Mouse (Mus musculus): ENCODE measurements at regions not wholly inside any gene's neighbourhood (a gene's known extent, or its start where the extent isn't known, plus 50 kb on each side); places are given as distances from the start of the nearest gene placed in this dataset.

DNA sequence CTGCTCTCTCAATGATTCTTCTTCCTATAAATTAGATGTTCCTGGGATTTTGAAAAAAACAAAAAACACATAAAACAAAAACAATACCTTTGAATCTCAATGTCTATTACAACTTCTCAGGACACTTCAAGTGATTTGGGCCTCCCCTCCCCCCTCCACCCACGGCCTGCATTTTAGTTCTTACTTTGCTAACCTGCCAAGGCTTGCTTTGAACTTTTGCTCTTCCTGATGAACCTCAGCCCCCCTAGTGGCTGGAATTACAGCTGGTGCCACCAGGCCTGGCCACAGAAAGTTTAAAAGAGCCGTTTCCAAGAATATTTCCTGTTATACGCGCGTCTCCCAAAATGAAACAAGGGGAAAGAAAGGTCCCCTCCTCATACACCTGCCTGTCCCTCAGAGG, 253.4 kb downstream of the Ajap1 start:
- no peak for DNase-seq (ENCODE audit: extremely low read depth, insufficient read length, low spot score)

DNA sequence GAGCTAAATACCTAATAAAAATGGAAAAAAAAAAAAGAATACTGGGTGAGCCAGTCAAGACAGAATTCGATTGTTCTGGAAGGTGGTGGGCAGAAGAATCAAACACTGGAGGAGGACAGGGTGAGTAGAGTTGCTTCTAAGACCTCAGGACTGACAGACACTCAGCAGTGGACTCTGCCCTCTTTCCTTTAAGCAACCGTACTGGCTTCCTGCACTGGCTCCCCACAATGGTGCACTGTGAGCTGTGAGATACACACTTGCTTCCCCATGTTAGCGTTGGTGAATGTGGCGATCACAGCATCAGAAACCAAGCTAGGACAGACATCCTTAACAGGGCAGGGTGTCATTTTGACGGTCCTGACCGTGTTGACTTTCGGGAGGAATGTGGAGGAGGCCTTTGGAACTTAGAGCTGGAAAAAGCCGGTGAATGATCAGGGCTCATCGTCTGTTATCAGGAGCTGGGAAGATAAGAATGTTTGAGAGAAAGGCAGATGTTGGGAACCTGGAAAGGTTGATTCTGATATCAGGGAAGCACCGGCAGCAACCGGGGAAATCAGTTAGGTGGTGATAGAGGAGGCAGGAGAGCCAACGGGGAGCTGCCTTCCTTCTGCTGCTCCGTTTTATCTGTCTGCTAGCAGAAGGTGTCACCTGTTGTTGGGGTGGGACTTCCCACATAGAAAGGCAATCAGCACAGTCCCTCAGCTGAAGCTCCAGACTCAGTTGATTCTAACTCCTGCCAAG, 254.8 kb downstream of the Ajap1 start:
- DNase-seq (ENCODE audit: extremely low read depth, insufficient read length, low spot score): no peak

DNA sequence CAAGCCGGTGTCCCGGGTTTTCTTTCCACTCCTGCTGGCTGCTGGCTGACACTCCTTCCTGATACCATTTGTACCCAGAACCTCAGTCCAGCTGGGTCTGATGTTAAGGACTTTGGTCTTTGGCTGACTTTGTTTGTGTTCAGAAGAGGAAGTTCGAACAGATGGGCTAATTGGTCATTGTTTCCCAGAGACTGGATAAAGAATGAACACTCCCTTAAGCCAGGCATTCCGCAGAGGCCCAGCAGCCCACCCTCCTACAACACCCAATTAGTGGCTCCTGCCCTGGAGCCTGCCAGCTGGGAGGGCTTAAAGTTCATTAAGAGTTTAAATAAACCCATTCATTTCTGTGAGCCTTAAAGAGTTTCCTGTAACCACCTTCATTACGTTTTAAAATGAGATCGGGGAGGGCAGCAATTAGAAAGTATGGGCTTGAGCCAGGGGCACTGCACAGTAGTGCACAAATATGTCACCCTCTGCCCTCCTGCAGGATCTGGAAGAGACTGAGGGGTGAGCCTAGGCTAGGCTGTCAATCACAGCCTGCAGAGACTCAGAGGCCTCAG, 257.9 kb downstream of the Ajap1 start:
- DNase-seq (ENCODE audit: extremely low read depth, insufficient read length, low spot score): no peak

DNA sequence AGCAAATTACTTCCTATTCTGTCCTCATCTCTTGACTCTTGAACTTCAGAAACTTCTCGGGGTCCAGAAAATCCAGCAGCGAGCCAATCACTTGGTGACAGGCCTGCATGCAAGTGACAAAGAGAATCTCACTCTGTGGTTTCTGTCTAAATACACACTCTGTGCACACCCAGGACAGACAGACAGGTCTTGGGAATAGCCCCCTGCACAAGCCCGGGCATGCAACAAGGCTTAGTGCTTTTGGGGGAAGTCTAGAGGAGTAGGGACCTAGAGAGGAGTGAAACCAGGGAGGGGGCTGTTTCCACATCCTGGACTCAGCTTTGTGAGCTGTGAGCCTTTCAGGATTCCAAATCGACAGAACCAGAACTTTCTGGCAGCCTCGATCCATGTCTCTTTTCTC, 259.6 kb downstream of the Ajap1 start:
- DNase-seq (ENCODE audit: extremely low read depth, insufficient read length, low spot score): no peak

DNA sequence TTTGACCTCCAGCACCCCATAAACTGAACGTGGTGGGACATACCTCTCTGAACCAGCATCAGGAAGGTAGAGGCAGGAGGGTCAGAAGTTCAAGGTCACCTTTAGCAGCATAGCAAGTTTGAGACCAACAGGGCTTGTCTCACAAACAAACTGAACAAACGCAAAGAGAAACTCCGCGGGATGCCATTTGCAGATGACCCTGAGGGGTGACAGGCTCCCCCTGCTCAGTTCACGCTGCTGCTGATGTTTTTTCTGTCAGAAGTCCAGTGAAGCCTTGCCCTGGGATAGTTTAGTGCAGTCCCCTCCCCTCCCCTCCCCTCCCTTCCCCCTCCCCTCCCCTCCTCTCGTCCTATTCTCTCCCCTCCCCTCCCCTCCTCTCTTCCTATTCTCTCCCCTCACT, 262.1 kb downstream of the Ajap1 start:
- DNase-seq (ENCODE audit: extremely low read depth, insufficient read length, low spot score): no peak

DNA sequence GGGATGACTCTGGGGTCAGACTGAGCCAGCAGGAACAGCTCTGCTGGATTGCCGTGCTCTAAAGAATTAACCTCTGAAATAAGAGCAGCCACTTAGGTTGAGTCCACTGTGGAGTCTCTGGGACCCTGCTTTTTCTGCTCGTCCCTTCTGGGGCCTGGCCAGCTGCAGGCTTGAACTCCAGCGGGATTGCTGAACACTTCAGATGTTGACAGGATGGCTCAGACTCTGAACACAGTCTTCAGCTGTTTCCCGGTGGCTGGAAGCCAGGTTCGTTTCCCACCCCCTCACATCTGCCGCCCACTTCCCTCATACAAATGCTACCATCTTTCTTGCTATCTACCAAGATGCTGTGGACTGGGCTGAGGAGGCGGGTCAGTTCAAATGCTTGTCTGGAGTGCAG, 262.5 kb downstream of the Ajap1 start:
- no peak for DNase-seq (ENCODE audit: extremely low read depth, insufficient read length, low spot score)

DNA sequence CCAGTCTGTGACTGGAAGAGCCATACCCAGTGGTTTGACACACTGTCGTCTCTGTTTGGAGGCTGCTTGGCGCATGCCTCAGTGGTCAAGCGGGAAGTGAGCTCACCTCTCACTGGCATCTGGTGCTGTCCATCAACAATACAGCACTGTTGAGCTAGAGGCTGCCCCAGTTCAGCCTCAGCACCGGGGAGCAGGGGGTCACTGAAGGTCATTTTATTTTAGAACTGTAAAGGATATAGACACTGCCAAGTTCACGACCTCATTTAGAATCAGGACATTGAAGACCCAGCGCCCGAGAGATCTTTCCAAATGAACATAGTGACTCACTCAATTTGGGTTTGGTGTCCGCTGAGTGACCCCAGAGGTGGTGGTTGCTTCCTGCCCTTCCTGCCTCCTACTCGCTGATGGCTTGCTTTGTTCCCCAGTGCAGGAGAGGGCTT, 265.1 kb downstream of the Ajap1 start:
- no peak for DNase-seq (ENCODE audit: extremely low read depth, insufficient read length, low spot score)

DNA sequence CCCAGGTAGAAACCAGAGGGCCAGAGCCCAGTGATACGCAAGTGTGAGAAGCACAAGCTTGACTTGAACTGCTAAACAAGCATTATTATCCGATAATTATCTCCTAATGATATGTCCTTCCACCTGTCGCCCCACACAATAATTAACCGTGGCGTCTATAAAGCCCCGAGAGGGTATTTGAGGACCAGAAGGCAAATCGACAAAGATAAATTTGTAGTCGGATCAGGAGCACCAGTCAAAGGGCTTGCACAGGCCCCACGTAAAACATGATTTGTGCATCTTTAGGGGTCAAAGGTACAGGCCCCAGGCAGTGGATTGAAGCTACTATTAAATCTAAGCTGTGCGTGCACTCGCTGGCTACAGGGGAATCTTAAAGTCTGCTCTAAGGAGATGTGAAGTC, 270.5 kb downstream of the Ajap1 start:
- no peak for DNase-seq (ENCODE audit: extremely low read depth, insufficient read length, low spot score)

DNA sequence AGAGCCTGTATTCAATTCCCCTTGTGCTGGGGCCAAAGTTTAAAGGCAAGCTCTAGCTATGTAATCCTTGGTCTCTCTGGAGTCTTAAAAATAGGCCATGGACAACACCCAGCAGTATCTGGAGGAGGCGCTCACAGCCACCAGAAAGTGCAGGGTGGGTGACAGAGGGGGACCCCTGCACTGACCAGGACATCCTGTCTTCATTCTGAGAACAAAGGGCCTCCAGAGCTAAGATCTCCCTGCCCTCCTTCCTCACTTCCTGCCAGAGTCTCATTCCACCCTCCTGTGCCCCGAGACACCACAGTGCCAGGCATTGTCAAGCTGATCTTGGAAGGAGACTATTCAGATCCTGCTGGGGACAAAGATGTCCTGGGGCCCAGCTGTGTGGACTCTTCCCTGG, 273.8 kb downstream of the Ajap1 start:
- no peak for DNase-seq (ENCODE audit: extremely low read depth, insufficient read length, low spot score)

DNA sequence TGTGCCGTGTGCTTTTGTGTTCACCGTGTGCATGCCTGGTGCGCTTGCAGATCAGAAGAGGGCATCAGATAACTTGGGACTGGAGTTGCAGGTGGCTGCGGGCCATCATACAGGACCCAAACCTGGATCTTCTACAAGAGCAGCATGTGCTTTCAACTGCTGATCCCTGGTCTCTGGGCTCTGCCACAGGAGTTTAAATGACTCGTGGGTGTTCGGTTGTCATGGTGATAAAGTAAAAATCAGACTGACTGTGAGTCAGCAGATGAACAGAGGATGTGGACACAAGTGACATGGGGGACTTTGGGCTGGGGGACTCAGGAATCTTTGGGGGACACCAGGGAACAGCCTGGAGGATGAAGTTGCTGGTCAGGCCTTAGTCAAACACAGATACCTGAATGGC, 274.4 kb downstream of the Ajap1 start:
- DNase-seq (ENCODE audit: extremely low read depth, insufficient read length, low spot score): no peak

DNA sequence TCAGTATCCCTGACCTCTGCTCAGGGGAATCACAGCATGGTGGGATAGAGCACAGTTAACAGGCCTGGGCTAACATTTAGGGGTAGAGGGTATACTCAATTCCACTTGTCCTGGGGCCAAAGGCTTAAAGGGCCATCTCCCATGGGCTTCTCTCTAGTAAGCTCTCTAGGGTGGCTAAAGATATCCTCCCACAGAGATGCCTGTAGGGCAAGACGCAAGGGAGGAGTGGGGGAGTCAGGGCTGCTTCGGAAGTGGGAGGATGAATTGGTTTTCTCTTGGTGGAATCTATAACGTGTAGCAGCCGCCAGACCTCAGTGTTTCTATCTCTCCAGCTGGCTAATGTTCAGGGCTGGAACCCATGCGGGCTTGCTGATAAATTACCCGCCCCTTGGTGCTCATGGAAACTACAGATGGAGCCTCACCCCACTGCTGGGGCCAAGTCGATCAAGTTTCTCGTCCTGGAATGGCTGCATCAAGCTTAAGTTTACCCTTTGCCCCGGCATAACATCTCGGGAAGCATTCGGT, 275.0 kb downstream of the Ajap1 start:
- DNase-seq (ENCODE audit: extremely low read depth, insufficient read length, low spot score): no peak

DNA sequence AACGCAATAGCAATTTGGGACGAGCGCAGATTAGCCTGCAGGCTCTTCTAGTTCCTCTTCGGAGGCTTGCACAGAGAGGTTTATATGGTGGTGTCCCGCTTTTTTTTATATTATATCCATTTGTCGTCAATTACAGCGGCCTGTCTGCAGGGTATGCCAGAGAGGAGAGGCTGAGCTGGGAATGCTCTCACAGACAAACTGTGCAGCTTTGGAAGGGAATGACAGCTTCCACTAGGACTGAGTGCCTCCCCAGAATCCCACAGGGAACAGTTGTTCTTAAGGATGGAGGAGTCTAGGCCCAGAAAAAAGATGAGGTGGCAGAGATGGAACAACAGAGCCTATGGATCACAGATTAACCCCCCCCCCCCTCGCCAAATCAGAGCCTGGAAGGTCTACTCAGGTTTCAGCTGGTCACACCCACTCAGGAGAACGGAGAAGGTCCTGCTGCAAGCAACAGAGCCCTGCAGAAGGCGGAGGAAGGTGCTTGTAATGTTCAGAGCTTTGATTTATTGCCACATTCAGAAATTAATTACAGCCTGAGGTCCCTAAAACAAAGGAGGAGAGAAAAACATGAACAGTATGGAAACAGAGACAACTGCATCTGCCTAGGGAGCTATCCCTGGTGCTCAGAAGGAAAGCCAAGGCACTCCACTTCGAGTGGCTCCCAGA, 275.7 kb downstream of the Ajap1 start:
- DNase-seq (ENCODE audit: extremely low read depth, insufficient read length, low spot score): no peak

DNA sequence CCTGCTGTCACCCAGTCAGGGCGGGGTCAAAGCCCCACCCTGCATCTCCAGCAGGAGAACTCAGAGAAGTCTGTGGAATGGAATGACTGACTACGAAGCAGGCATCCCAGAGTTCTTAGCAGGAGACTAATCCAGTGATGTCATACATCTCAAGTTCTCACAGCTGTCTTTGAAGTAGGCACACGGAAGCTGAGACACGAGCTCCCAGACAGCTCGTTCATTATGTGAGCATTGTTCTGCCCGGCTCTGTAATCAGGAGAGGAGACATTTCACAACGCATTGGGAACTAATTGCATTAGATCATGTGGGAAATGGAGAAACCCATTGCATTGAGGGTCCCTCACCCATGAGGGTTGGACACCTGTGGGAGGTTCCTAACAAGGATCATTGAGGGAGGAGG, 277.8 kb downstream of the Ajap1 start:
- DNase-seq (ENCODE audit: extremely low read depth, insufficient read length, low spot score): no peak

DNA sequence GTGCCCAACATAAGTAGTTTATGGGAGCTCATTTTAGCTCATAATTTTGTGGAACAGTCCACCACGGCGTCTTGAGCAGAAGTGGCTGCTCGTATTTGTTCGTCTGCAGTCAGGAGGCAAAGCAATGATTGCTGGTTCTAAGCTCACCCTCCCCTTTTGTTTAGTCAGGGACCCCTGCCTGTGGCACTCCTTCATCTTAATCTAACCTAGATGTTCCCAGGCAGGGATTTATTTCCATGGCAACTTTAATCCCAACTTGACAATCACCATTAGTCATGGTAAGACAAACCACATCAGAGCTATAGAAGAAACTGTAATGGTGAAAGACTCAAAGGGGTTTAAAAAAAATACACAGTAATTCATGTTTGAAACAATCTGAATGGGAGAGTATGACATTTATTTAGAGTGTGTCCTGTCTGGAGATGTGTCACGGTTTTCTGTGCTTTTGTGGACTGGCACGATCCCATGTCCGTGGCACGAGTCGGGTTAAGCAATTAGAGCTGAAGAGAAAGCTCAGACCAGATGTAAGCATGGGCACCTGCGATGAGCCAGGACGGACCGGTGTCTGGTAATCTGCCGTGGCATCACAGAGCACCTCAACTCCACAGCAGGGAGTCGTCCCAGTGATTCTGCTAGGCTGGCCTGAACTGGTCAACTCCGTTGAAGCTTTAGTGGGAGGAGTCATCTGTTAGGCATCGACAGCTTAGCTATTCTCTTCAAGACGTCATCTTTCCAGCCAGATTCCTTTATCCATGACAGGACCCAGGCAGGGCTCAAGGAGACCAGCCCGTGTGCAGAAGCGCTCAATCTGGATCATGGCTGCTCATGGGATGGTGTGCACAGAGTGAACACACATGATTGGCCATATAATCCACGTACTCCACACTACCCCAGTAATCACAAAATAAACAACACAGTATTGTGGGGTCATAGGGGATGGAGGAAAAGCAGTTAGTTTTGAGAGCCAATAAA, 281.5 kb downstream of the Ajap1 start:
- DNase-seq (ENCODE audit: extremely low read depth, insufficient read length, low spot score): no peak

DNA sequence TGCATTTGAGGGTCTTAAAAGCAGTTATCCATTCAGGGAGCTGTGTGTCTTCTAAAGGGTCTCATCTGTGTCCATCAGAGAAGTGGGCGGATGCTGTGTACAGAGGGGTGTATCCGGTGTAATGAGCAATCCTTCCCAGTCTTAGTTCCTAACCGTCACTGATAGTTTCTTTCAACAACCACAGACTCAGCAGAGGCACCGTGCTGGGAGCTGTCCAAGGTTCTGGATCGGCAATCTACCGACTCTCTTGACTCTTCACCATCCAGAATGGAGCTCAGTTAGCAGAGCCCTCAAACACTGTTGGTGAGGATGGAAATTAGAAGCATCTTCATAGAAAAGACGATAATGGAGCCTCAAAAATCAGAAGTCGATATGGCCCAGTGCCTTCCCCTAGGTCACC, 293.1 kb downstream of the Ajap1 start:
- no peak for DNase-seq (ENCODE audit: extremely low read depth, insufficient read length, low spot score)

DNA sequence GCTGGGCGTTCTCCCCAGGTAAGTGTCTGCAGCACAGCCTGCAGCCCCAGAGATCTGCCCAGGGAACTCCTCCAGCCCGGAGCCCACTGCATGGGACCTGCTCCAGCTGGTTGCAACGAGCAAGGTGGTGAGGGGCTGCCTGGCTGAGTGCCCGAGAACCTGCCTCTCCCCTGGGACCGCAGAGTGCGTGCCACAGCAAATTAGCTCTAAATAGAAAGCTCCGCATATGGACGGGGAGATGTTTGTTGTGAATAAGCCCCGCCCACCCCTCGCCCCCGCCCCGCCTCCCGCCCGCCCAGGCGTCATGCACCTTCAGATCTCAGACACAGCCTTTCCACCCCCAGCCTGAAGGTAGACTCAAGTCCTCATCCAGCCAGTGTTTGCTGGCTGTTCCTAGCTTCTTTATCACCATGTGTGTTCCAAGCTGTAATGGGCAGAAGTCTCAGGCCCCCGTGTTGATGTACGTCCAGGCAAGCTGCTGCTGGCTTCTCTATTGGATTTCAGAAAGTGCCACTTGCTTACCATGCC, 294.0 kb downstream of the Ajap1 start:
- no peak for DNase-seq (ENCODE audit: extremely low read depth, insufficient read length, low spot score)

DNA sequence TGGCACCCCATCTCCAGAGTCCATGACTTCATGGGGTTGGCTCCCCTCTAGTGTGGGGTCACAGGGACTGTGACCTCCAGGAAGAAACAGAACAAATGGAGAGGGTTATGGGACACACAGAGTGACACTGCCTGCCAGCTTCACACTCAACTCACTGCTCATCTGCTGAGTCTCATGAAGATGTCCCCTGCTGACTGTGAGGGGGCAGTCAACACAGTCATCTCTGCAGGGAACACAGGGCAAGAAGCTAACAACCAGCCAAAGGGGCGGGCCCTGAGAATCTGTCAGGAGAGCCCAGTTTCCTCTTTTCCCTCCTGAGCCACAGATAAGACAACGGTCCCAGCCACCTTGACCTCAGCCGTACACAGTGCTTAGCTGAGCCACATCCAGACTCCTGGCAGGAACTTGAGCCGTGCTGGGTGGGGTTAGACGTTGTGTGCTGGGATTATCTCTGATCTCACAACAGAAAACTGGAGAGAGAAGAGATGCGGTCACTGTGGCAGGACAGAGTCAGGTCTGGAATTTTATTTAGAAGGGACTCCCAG, 294.6 kb downstream of the Ajap1 start:
- DNase-seq (ENCODE audit: extremely low read depth, insufficient read length, low spot score): no peak

DNA sequence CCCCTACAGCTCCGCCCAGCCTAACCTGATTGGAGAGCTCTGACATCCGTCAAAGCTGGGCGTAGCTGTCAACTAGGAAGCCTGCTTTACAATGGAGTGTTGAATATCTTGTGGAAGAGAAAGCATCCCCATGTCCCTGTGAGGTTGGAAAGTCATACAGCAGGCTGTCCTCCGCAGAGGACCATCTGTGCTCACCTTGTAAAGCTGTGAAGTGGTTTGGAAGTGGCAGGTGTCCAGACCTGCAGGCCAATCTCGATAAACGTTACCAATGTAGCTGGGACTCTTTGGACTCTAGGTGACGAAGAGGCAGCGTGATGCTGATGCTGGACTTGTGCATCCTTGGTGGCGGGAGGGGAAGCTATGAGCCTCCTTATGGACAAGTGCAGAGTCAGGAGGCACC, 305.1 kb downstream of the Ajap1 start:
- no peak for DNase-seq (ENCODE audit: extremely low read depth, insufficient read length, low spot score)

DNA sequence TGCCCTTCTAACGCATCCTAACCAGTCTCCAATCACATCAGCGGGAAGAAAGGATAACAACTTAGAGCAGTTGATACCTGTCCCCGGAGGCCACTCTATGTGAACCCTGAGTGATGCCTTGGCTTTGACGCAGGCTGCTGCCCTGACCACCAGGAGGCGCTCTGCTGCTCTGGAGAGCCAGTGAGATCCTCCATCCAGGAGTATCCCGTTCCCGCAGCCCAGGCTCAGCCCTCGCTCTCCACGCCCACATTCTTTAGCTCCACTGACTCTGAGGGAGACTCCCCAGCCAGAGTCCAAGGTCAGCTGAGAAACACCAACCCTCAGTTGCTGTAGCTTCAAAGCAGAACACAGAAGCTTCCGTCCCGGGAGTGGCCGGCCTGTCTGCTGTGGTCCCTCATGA, 307.0 kb downstream of the Ajap1 start:
- no peak for DNase-seq (ENCODE audit: extremely low read depth, insufficient read length, low spot score)

DNA sequence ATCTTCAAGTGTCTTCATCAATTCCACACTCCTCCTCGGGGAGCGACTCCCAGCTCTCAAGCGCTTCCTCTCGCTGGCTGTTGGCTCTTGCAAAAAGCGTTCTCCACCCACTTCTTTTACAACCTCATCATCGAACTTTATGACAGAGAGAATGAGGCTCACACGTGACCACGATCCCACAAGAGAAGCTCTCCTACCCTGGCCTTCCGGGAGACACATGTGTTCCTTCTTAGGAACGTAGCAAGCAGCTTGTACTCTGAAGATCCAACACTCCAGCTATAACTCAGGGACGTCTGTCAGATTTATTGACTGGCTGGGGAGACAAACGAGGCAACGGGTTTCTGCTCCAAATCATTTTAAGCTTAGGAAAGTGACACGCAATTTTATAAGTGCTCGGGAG, 307.5 kb downstream of the Ajap1 start:
- DNase-seq (ENCODE audit: extremely low read depth, insufficient read length, low spot score): no peak

All from 3134 (cell line).